Mouse (Mus musculus) adrenal gland, adult 2 months (tissue): ENCODE results near the gene Rasa2. TPM values are rescaled to one million over a fixed set of nuclear protein-coding genes. Genes with fewer than 3 reads are reported as not detected.
A peak's percentile ranks its signal among the peaks of the same experiment; 100 is the strongest.
"Not testable (repeated sequence)": the region's sequence is repeated elsewhere in the genome, so short reads cannot be mapped to it uniquely, and the experiment has no call there.

ENCODE experiments used
- DNase-seq: peaks from one replicate; pipeline ENCODE4 v3.0.0; 2021
- polyA plus RNA-seq: library from polyadenylated mRNA; depleted of rRNA; stranded (reverse); fragments of >200 nt; gene quantifications from 2 replicates; pipeline ENCODE4 v1.2.3, GENCODE M21; 2012; rRNA removed
- total RNA-seq, 2 experiments: library from RNA; stranded (reverse); gene quantifications; 2 replicates each; pipeline ENCODE4 v1.2.3; 2021

Rasa2 gene
- total and polyA plus RNA-seq, 3 experiments = 0.63 to 12.5 (median 11.2) TPM

GRCm38 (mm10) chr9:96524972-96525506 lies 106.4 kb downstream of the Rasa2 start, which contains the start of gene Gm28729:
TSS of gene Gm28729 (minus strand) at chr9:96525264.
- no peak for DNase-seq

DNA sequence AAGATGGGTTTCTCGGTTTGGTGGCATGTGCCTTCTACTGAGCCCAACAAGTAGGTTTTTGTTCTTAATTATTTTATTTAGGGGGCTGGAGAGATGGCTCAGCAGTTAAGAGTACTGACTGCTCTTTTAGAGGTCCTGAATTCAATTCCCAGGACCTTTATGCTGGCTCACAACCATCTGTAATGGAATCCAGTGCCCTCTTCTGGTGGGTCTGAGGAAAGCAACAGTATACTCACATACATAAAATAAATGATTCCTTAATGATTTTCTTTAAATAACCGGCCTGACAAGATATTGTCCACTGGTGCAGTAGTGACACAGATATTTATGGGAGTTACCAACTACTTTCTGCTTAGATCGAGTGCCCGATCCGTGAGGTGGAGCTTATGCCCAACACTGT lies 108.3 kb downstream of the Rasa2 start:
- no peak for DNase-seq

DNA sequence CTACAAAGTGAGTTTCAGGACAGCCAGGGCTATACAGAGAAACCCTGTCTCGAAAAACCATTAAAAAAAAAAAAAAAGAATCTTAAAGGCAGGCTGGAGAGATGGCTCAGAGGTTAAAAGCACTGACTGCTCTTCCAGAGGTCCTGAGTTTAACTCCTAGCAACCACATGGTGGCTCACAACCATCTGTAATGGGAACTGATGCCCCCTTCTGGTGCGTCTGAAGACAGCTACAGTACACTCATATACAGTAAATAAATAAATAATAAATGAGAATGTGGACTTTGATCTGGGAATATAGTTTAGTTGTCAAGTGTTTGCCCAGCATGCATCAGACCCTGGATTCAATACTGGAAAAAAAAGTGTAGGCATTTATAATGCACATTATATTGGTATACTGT lies 109.8 kb downstream of the Rasa2 start:
- DNase-seq = not testable (repeated sequence)

DNA sequence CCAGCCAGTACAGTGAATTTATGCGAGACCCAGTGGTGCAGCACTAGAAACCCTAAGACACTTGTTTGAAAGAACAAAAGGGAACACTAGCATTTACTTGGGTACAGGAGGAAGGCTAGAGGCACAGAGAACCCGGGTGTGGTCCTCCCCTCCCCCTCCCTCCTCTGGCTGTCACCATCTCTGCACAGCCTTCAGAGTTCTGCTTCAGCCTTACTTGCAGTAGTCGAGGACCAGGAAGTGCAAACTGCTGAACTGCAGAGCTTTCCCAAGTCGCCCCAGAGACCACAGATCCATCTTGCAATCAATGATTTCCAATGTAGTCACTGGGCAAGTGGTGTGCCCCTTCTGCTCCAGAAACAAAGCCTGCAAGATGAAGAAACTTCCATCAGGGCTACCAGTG lies 114.0 kb downstream of the Rasa2 start:
- no peak for DNase-seq

DNA sequence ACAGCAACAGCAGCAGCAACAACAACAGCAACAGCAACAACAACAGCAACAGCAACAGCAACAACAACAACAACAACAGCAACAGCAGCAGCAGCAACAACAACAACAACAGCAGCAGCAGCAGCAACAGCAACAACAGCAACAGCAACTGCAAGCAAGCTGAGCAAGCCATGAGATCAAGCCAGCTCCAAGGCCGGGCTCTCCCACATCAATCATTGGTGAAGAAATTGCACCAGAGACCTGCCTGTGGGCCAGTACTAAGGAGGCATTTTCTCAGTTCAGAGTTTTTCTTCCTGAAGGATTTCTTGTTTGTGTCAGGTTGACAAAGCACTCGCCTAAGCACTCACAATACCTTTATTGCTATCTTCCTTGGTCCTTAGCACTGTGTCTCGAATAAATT lies 114.6 kb downstream of the Rasa2 start:
- DNase-seq = peak; percentile 77

DNA sequence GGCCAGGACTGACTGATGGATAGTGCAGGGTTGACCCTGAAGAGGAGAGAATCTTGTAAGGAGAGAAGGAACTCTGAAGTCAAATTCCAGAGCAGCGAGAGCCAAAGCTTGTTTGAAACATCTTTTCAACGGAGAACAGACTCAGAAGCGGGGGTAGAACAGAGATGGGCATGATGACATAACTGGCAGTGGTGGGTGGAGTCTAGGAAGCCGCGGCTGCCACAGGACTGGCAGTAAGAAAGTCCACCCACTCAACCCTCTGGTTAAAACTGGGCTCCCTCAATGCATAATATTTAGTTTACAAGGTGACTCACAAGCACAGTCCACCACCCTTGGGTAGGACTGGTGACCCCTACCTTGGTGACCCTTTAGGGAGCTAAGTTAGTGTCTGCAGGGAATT lies 115.7 kb downstream of the Rasa2 start:
- no peak for DNase-seq

DNA sequence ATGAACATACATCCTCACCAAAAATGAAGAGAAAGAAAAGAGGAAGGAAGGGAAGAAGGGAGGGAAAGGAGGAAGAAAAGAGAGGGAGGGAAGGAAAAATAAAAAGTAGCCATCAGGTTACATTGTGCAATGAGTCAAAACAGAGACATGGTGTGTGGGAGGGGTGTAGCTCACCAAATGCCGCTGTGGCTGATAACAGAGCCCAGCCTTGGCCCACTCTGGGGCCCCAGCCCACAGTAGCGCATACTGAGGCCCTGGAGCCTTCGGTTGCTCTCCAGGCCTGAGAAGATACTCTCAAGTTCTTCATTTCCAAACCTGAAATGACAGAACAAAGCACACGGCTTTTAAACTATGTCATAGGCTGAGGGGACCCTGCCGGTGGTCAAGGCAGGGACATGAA lies 117.1 kb downstream of the Rasa2 start:
- no peak for DNase-seq

DNA sequence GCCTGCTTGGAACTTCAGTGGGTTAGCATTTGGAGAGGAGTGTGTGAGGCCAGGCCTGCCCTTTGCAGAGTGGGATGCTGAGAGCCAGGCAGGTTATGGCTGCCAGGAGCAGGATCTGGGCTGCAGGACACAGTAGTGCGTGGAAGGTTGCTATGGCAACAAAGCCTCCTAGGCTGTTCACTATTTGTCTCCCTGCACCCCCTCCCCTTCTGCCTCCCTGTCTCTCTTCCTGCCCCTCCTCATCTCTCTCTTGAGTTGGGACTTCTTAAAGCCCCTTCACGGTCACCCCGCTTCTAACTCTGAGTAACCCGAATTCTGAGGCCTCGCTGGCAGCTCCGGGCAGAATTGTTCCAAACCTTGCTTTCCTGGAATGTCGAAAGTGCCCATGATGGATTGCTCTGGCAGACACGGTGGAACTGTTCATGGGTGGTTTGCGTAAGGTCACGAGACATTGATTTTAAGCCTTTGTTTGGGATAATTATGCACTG lies 125.4 kb downstream of the Rasa2 start:
- peak; percentile 80 for DNase-seq

DNA sequence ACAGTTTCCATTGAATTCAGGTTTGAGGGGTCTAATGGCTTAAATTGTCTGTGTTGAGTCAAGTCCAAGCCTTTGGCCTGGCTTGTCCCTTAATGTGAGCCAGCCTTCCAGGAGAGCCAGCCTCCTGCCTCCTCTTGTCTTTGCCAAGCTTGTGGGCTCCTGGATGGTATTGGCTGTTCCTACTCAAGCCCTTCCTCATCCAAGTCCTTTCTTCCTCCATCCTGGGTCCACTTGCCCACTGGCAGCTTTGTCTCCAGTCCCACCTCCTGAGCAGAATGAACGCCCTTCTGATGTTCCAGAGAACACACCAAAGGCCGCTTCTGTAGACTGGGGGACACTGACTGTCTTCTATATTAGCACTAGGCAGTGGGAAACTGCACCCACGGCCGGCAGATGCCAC lies 126.3 kb downstream of the Rasa2 start:
- no peak for DNase-seq

GRCm38 (mm10) chr9:96504116-96504895 lies 127.1 kb downstream of the Rasa2 start:
- DNase-seq = no peak

DNA sequence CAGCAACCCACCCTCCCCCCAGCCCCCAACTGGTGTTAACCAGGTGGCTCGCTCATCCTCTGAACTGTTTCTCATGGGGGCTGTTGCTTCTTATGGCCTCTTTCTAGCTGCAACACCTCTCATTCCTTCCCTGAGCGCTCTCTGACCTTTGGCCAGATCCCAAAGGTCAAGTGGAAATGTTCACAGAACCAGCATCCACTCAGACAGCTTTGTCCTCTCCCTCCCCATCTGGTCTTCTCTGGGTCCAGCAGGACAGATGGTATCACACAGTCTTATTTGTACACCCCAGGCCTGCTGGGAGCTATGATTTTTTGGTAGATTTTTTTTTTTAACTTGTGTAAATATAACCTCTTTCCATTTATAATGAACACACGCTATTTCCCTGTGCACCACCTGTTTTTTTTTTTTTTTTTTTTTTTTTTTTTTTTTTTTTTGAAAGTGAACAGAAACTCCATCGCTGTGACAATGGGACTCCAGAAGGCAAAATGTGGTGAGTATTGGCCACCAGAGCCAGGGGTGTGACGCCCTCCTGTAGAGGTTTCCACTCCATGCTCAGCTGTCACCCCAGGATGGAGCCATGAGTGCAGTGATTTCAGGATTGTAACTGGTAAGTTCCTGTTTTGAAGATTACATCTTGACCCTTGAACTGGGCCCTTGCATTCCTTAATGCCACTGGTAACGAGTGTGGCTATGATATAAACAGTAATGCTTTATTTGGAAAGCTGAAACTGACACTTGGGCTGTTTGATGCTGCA lies 128.4 kb downstream of the Rasa2 start:
- no peak for DNase-seq

DNA sequence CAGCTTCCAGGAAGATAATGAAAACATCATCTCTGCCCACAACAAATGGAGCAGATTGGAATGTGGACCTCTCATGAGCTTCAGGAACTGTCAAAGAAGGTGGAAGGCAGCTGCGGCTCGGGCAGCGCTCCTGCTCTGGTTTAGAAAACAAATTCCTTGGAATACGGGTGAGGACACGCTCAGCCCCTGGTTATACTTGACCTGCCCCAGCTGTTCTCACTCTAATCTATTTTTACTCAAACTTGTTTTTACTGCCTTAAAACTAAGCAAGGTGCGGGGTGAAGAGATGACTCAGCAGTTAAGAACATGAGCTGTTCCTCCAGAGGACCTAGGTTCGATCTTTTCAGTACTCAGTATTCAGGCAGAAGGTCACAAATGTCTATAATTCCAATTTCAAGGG lies 130.2 kb downstream of the Rasa2 start:
- no peak for DNase-seq

DNA sequence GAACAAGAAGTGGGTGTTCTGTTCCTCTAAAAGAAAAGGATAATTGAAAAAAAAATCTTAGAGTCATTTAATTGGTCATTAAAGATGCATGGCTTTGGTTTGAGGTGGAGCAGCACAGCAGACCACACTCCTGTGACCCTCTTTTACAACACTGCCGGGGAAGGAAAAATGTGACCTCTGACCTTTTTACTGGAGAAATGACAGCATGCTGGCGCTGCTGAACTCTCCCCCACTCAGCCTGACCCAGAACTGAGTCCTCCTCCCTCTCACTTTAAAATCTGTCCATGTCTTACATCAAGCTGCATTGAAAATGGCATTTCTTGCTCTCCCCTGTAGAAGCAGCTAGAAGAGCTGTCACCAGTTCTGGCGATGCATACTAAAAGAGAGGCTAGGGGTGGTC lies 138.2 kb downstream of the Rasa2 start:
- DNase-seq = no peak

DNA sequence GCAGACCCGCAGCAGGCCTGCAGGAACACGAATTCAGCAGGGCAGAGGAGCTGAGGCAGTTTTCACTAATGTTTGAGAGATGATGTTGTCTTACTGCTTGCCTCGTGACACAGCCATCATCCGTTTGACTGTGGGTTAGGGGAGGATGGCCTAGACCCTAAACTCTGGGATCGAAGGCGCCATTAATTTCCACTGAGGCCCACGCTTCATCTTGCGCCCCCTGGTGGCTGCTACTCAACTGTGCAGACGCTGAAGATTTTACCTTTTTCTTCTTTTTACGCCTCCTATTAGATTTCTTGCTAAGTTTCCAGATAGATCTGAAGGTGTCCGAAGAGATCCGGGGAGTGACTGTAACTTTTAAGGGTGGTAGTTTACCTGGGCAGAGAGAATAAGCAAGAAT lies 139.6 kb downstream of the Rasa2 start:
- peak; percentile 36 for DNase-seq

Other genes starting within 250 kb of the Rasa2 start
- gene Rnf7, start 152.9 kb downstream of the Rasa2 start, total RNA-seq = 100 to 1,000 TPM in 1 of 2 experiments, 10 to 100 TPM in 1; 63.7 to 101 TPM
- gene Rnf7, start 152.9 kb downstream of the Rasa2 start, polyA plus RNA-seq = 76.4 and 110 TPM in 2 replicates
- under 1 TPM in 1 of 2 experiments, not detected in 1; 0.14 TPM for gene Gm28729, start 106.4 kb downstream of the Rasa2 start, total RNA-seq
- gene Gm28729, start 106.4 kb downstream of the Rasa2 start, polyA plus RNA-seq = not detected in 2 replicates
- gene Zbtb38, start 121.2 kb upstream of the Rasa2 start, total RNA-seq = 10 to 100 TPM; 63.1 to 73.9 TPM
- 13.6 and 17.4 TPM in 2 replicates for gene Zbtb38, start 121.2 kb upstream of the Rasa2 start, polyA plus RNA-seq